Mouse (Mus musculus) common myeloid progenitor, adult 5-6 weeks (primary cell): ENCODE measurements around the gene Gm11634. TPM values are rescaled to one million over a fixed set of nuclear protein-coding genes. Genes with fewer than 3 reads are reported as not detected.
"Not testable (repeated sequence)": the region's sequence is repeated elsewhere in the genome, so short reads cannot be mapped to it uniquely, and the experiment has no call there.

Experiments used
- ATAC-seq: replicated peaks from 2 replicates; pipeline ENCODE4 v1.8.0; 2016; ENCODE audit warnings: low read depth, mild to moderate bottlenecking, moderate TSS enrichment, inconsistent platforms; ENCODE audit not compliant: poor library complexity, severe bottlenecking
- total RNA-seq: library from RNA; stranded (forward); fragments of 200-1000, 187-1606 nt; gene quantifications from 2 replicates; pipeline ENCODE4 v1.2.3, GENCODE M21; 2017

Gm11634 gene
- total RNA-seq, 1 experiment from 2014 or later = not detected

DNA sequence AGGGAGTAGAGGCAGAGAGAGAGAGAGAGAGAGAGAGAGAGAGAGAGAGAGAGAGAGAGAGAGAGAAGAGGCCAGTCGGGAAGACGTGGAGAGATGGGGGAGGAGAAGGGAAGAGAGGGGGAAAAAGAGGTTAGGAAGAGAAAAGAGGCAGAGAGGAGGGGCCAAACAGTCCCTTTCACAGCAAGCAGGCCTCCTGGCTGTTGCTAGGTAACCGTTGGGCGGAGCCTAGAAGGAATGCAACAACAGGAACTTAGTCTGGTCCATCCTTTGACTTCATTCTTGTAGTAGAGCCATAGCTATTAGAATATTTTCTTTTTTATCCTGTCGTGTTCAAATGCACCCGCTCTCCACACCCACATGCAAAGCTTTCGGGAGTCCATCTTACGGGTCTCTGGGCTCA, 18.8 kb upstream of the Gm11634 start:
- ATAC-seq = peak; percentile 77

- no peak for ATAC-seq
Measured at GRCm38 (mm10) chr11:101616948-101617767, 18.1 kb upstream of the Gm11634 start.

DNA sequence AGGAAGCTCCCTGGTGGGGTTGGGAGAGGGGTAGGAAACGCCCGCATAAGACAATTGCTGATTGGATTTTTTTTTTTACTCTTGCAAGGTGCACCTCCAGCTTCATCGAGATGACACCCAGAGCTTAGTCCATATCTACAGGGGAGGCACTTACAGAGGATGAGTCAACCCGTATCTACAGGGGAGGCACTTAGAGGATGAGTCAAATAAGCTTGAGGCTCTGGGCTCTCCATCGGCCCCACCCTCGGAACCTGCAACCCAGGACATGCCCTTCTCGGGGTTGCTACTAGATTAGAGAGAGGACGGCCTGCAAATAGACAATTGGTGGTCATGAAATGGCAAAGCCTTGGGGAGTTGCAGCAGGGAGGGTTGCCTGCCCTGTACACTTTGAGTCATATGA, 17.0 kb upstream of the Gm11634 start:
- ATAC-seq = no peak

- ATAC-seq = no peak
Measured at GRCm38 (mm10) chr11:101615380-101615779, 16.3 kb upstream of the Gm11634 start.

DNA sequence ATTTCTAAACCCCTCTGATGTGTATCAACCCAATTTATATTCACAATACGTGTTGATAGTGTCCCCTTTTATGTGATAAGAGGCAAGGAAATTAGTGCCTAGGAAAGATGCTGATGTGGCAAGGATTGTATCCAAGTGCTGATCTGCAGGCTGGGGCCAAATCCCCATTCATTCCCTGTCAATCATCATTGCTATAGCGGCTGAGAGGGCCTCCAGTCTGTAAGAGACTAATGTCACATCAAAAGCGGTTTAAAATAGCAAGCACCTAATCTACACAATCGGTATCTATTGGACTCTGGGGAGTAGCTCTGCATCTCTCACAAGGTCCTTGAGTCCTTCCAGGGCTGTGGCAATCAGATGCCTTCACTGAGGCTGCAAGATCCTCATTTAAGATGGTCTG, 15.1 kb upstream of the Gm11634 start:
- ATAC-seq = no peak

GRCm38 (mm10) chr11:101613596-101613995, 14.5 kb upstream of the Gm11634 start:
- ATAC-seq = no peak

GRCm38 (mm10) chr11:101610445-101610844, 11.4 kb upstream of the Gm11634 start:
- ATAC-seq = peak; percentile 58

DNA sequence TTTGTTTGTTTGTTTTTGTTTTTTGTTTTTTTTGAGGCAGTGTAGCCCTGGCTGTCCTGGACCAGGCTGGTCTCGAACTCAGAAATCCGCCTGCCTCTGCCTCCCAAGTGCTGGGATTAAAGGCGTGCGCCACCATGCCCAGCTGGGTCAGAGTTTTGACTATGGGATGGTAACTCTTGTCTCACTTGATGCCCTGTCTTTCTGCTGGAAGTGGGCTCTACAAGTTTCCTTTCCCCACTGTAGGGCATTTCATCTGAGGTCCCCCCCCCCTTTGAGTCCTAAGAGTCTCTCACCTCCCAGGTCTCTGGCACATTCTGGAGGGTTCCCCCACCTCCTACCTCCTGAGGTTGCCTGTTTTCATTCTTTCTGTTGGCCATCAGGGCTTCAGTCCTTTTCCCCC, 8.1 kb upstream of the Gm11634 start:
- not testable (repeated sequence) for ATAC-seq

GRCm38 (mm10) chr11:101604531-101605453, 5.7 kb upstream of the Gm11634 start:
- ATAC-seq = peak; percentile 90

- ATAC-seq = no peak
Measured at GRCm38 (mm10) chr11:101604116-101604515, 5.1 kb upstream of the Gm11634 start.

GRCm38 (mm10) chr11:101602491-101602890, 3.4 kb upstream of the Gm11634 start:
- ATAC-seq = peak; percentile 53; the same call in 1 of the 2 replicates

DNA sequence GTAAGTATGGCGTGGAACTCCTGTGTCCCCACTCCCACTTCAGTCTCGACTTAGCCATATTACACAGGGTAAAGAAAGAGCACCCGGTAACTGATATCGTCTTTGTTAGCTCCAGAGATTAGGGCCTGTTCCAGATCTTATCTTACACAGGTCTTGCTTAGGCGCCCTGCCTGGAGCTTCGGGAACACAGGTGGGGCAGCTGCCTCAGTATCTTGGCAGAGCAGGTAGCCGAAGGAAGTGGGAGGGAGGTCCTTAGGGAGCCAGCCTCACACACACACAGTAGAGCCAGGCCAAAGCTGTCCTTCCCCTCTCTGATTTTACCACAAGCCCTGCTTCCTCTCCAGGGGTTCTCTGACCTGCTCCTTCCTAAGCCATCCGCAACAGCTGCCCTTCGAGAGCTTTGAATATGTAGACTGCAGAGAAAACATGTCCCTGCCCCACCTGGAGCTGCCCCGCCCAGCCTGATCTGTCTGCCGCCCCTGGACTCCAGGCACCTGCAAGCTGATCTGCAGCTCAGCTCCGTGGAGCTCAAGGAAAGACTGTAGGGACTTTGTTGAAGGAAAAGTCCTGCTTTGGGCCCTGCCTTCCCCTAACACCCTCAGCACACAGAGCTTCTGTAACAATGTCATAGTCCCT, 8.9 kb downstream of the Gm11634 start:
- no peak for ATAC-seq

DNA sequence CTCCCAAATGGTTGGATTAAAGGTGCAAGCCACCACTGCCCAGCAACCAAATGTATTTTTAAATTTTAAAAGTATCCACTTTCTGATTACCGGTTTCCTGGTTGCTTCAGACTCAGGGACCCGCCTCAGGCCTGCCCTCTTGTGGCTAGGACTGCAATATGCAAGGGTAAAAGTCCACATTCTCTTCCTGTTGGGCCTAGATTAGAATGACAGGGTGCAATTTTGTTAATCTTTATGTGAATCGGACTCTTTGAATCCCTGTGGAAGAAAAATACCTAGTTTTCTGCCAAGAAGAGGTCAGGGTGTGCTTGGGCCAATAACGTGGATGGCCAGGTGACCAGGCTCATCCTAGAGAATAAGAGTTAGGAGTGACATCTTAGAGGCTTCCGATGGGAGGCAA, 9.6 kb downstream of the Gm11634 start:
- peak; percentile 95 for ATAC-seq

- ATAC-seq = no peak
Measured at GRCm38 (mm10) chr11:101588868-101589267, 10.2 kb downstream of the Gm11634 start.

DNA sequence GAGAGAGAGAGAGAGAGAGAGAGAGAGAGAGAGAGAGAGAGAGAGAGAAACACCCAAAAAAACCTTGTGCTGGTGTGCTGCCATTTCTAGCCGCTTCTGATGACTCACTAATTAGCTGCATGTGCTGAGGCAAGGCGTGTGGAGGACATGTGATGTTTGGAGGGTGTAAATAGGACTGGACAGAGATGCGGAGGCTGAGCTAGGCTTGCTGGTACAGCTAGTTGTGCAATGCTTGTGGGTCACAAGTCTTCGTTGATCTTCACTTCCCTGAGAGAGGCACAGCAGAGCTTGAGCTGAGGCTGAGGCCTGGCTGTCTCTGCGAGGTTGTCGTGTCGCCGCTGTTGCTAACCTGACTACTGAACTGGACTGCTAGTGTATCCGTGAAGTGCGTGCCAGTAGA, 11.4 kb downstream of the Gm11634 start:
- ATAC-seq = no peak

GRCm38 (mm10) chr11:101585805-101586204, 13.3 kb downstream of the Gm11634 start:
- ATAC-seq = no peak

GRCm38 (mm10) chr11:101585031-101585430, 14.0 kb downstream of the Gm11634 start:
- not testable (repeated sequence) for ATAC-seq

DNA sequence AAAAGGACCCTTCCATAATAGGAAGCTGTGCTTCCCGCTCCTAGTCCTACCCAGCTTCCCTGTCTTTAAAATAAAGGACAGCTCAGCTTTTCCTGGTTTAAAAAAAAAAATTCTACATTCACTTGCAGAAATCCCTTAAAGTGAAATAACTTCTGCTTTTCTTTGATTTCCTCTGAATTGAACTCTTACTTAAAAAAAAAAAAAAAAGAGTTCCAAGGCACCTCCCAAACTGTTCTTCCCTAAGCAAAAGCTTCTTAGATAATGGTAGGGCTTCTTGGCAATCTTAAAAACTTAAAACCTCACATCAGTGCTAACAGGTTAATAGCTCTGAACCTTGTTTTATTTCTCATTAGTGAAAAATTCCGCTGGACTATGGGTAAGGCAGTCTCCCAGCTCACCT, 15.9 kb downstream of the Gm11634 start:
- no peak for ATAC-seq

DNA sequence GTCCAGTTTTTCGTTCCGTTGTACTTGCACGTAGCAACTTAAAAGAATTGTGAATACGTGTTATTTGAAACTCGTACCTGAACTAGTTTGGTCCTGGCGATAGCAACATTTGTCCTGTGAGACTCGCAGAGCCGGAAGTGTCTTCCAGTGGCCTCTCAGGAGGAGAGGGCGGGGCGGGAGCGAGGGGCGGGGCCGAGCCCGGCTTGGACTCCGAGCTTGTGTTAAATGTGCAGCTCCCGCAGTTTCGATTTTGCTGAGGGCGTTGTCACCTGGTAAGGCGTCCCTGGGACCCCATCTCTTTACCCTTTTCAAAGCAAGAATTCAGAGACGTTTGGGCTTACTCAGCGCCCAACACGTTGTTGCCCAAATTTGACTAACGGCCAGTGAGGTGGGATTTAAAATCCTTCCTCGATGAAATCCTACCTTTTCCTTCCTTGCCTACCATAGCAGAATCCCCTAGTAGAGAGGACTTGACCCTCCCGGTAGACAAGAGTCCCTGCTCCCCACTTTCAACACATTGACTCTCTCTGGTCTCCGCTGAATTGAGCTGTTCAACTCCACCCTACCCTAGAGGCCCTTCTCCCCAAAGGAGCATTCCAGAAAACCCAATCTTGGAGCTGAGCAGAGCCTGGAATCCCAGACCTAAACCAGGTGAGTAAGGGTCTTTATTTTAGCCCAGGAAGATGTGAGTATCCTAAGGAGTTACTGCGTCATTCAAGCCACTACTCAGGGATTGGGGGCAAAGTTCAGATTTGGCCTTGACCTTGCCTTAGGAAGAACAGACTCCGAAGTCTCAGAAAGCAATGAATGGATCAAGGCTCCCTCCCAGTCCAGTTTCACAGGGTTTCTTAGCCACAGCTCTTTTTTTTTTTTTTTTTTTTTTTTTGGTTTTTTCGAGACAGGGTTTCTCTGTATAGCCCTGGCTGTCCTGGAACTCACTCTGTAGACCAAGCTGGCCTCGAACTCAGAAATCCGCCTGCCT, 16.7 kb downstream of the Gm11634 start, which contains the start of gene Tmem106a:
TSS of gene Tmem106a (plus strand) at position 189 of the 982 bp plus-strand sequence.
- ATAC-seq = peak; percentile 83; the same call in 1 of the 2 replicates
